Mouse (Mus musculus) E14TG2a.4 (cell line): Measurements from ENCODE around the gene Ak9.
"Not testable (repeated sequence)": the region's sequence is repeated elsewhere in the genome, so short reads cannot be mapped to it uniquely, and the experiment has no call there.

Experiments used
- CTCF ChIP-seq: conservative IDR thresholded peaks from 2 replicates; pipeline ENCODE4 v1.5.1; 2014; ENCODE audit warnings: low read length
- NANOG ChIP-seq: IDR thresholded peaks from 2 replicates; pipeline ENCODE4 v1.6.1; 2014; ENCODE audit warnings: borderline replicate concordance, low read length, mixed read lengths
- POU5F1 ChIP-seq: IDR thresholded peaks from 2 replicates; pipeline ENCODE4 v1.6.1; 2014; ENCODE audit warnings: low read length, borderline replicate concordance

- not testable (repeated sequence) for TF ChIP-seq CTCF, NANOG
- TF ChIP-seq POU5F1: 0 out of 2 replicates have a peak, but pooled peaks have one; percentile 19
Observed at GRCm38 (mm10) chr10:41413471-41413870, 109.7 kb downstream of the Ak9 start.
